Mouse (Mus musculus) liver, adult 2 months (tissue): Measurements from ENCODE around the gene Mbtps1.

ENCODE experiments used
- CTCF ChIP-seq: fragments of 200-500 bp; IDR thresholded peaks from 2 replicates; pipeline ENCODE4 v1.5.1; 2011; ENCODE audit warnings: low read depth, low read length, control low read depth
- POLR2A ChIP-seq: fragments of 200-500 bp; IDR thresholded peaks from 2 replicates; pipeline ENCODE4 v1.6.1; 2011; ENCODE audit warnings: low read length, control low read depth; ENCODE audit not compliant: insufficient read depth; ENCODE audit errors: extremely low read depth

- TF ChIP-seq CTCF (no peak), POLR2A (no peak)
Measured at GRCm38 (mm10) chr8:119501598-119501997, 56.9 kb downstream of the Mbtps1 start, which contains the start of gene Slc38a8.
